17 mouse cellular contexts compared by ENCODE assay signal in the genomic region with DNA sequence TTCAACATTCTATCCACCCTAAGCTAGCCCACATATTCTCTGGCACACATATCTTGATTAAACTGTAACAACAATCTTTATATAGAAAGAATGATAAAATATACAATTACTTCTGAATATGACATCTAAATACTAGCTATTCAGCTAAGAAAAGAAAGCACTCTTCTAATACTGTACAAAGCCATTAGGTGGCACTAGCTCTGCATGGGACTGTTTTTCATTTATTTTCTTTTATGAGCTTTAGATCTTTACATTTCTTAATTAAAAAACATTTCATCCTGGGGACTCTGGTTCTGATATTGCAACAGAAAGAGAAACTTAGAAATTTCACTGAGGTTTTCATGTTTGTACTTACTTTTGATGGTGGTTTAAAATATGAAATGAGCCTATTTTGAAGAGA. TPM values are rescaled to one million over a fixed set of nuclear protein-coding genes. Genes with fewer than 3 reads are reported as not detected.
DNase-seq lines count a peak whose midpoint lies in the region; ATAC-seq and TF ChIP-seq lines count a peak whose summit lies in the region.
"Had no signal": no experiment of that assay in that cellular context is flagged by ENCODE, and none has a peak within 500 bp of the region (broad histone marks: within the 10 kb centered on the region; RNA-seq: fewer than 3 reads in every experiment).

No protein-coding gene starts in this region.

- peak; percentile 22 for DNase-seq in embryo, embryonic 10.5 days (ENCODE audit: low spot score)
- DNase-seq in embryo, embryonic 10 days (ENCODE audit: low spot score) = no peak
- DNase-seq in lung, postnatal 0 days (ENCODE audit: low spot score) = peak; percentile 65
- DNase-seq in lung, postnatal 14 days = no peak
- DNase-seq in retina, postnatal 1 day = peak; percentile 22
- no peak for DNase-seq in cerebellum, postnatal 36 days
- DNase-seq: adrenal gland, postnatal 25 days; cerebellum, adult 11-12 months; gastrocnemius, postnatal 25 days; heart, postnatal 14 days; kidney, adult 18-20 months had no signal

- no peak overlapping the region for H3K9ac ChIP-seq in intestine, postnatal 0 days (ENCODE audit: low read depth, low read length)
- H3K9ac ChIP-seq in intestine, embryonic 16.5 days (ENCODE audit: low read depth, low read length) = no peak overlapping the region
- no peak overlapping the region for H3K9ac ChIP-seq in lung, postnatal 0 days (replicated peaks; ENCODE audit: low read depth)
- H3K9ac ChIP-seq: limb, embryonic 13.5 days; midbrain, embryonic 12.5 days had no signal

- no peak for TF ChIP-seq EP300 in lung, postnatal 0 days (IDR thresholded peaks at IDR 0.05)

- no peak overlapping the region for H3K4me3 ChIP-seq in intestine, postnatal 0 days (ENCODE audit: low read depth, low read length)
- H3K4me3 ChIP-seq in intestine, embryonic 16.5 days (ENCODE audit: low read length) = no peak overlapping the region
- no peak overlapping the region; the same call in 1 of the 2 replicates for H3K4me3 ChIP-seq in lung, postnatal 0 days (ENCODE audit: low read depth, low read length)
- H3K4me3 ChIP-seq: limb, embryonic 13.5 days; midbrain, embryonic 12.5 days had no signal

- no peak overlapping the region for H3K4me2 ChIP-seq in intestine, postnatal 0 days (replicated peaks; ENCODE audit: low read depth)
- no peak overlapping the region for H3K4me2 ChIP-seq in intestine, embryonic 16.5 days (ENCODE audit: low read depth, low read length)
- H3K4me2 ChIP-seq in lung, postnatal 0 days (replicated peaks; ENCODE audit: low read depth, low read length) = peak overlapping the region; percentile 30; the same call in 1 of the 2 replicates
- H3K4me2 ChIP-seq: limb, embryonic 13.5 days; midbrain, embryonic 12.5 days had no signal

- H3K4me1 ChIP-seq in intestine, postnatal 0 days (replicated peaks; ENCODE audit: control insufficient read depth, insufficient read depth, low read length) = no peaks in the 10 kb centered on the region
- H3K4me1 ChIP-seq in intestine, embryonic 16.5 days (ENCODE audit: control insufficient read depth, insufficient read depth, low read length) = no peaks in the 10 kb centered on the region
- no peaks in the 10 kb centered on the region for H3K4me1 ChIP-seq in lung, postnatal 0 days (ENCODE audit: insufficient read depth, low read depth, low read length)
- H3K4me1 ChIP-seq: limb, embryonic 13.5 days; midbrain, embryonic 12.5 days had no signal

- H3K36me3 ChIP-seq in intestine, postnatal 0 days (ENCODE audit: control insufficient read depth, insufficient read depth) = no peaks in the 10 kb centered on the region
- no peaks in the 10 kb centered on the region for H3K36me3 ChIP-seq in intestine, embryonic 16.5 days (ENCODE audit: control insufficient read depth, insufficient read depth, low read length)
- no peaks in the 10 kb centered on the region for H3K36me3 ChIP-seq in lung, postnatal 0 days (ENCODE audit: insufficient read depth, low read length)
- H3K36me3 ChIP-seq: limb, embryonic 13.5 days; midbrain, embryonic 12.5 days had no signal

- peak; percentile 79 for TF ChIP-seq CTCF in intestine, postnatal 0 days (IDR thresholded peaks at IDR 0.05; ENCODE audit: low read depth)
- TF ChIP-seq CTCF in lung, postnatal 0 days (IDR thresholded peaks at IDR 0.05) = peak; percentile 68

- no peak for ATAC-seq in intestine, postnatal 0 days
- no peak for ATAC-seq in intestine, embryonic 16.5 days
- ATAC-seq in lung, postnatal 0 days = no peak

- no peak overlapping the region for H3K27ac ChIP-seq in intestine, postnatal 0 days (ENCODE audit: low read depth, low read length)
- H3K27ac ChIP-seq in intestine, embryonic 16.5 days (ENCODE audit: low read length) = no peak overlapping the region
- no peak overlapping the region for H3K27ac ChIP-seq in lung, postnatal 0 days (ENCODE audit: low read length)
- H3K27ac ChIP-seq: limb, embryonic 13.5 days; midbrain, embryonic 12.5 days had no signal

- H3K27me3 ChIP-seq in intestine, postnatal 0 days (replicated peaks; ENCODE audit: control insufficient read depth, insufficient read depth, low read length) = no peaks in the 10 kb centered on the region
- no peaks in the 10 kb centered on the region for H3K27me3 ChIP-seq in intestine, embryonic 16.5 days (replicated peaks; ENCODE audit: control insufficient read depth, insufficient read depth, low read length)
- H3K27me3 ChIP-seq in lung, postnatal 0 days (replicated peaks; ENCODE audit: insufficient read depth, low read length) = no peaks in the 10 kb centered on the region
- H3K27me3 ChIP-seq: limb, embryonic 13.5 days; midbrain, embryonic 12.5 days had no signal

- H3K9me3 ChIP-seq in intestine, postnatal 0 days (ENCODE audit: control insufficient read depth) = no peaks in the 10 kb centered on the region
- H3K9me3 ChIP-seq in intestine, embryonic 16.5 days (ENCODE audit: control insufficient read depth, low read length) = no peaks in the 10 kb centered on the region
- no peaks in the 10 kb centered on the region for H3K9me3 ChIP-seq in lung, postnatal 0 days (ENCODE audit: low read length)
- H3K9me3 ChIP-seq: limb, embryonic 13.5 days; midbrain, embryonic 12.5 days had no signal

RNA-seq across cellular contexts. Expression of gene Nt5dc1, which starts 13.4 kb away (rescaled TPM):
- 8.2 and 9.0 TPM in 2 replicates for polyA plus RNA-seq in intestine, postnatal 0 days (2015; fragmentation: Nextera tagmentation; extraction: Ambion mirVana)
- polyA plus RNA-seq in intestine, embryonic 16.5 days (2015; fragmentation: Nextera tagmentation; extraction: Ambion mirVana) = 12.5 and 13.4 TPM in 2 replicates
- polyA plus RNA-seq in lung, postnatal 0 days (2015; fragmentation: Nextera tagmentation; extraction: Ambion mirVana) = 11.3 and 12.7 TPM in 2 replicates

RNA-seq across cellular contexts. Expression of gene Col10a1, which starts 42.0 kb away (rescaled TPM):
- 0.13 TPM in 1 of 2 replicates, not detected in the other for polyA plus RNA-seq in intestine, postnatal 0 days (2015; fragmentation: Nextera tagmentation; extraction: Ambion mirVana)
- 0.06 and 0.11 TPM in 2 replicates for polyA plus RNA-seq in intestine, embryonic 16.5 days (2015; fragmentation: Nextera tagmentation; extraction: Ambion mirVana)
- 0.11 and 0.19 TPM in 2 replicates for polyA plus RNA-seq in lung, postnatal 0 days (2015; fragmentation: Nextera tagmentation; extraction: Ambion mirVana)
- polyA plus RNA-seq: small intestine, adult 2 months; testis, adult 2 months had no signal

RNA-seq across cellular contexts. Expression of gene Frk, which starts 51.4 kb away (rescaled TPM):
- polyA plus RNA-seq in intestine, postnatal 0 days (2015; fragmentation: Nextera tagmentation; extraction: Ambion mirVana) = 18.0 and 19.7 TPM in 2 replicates
- 21.9 and 26.1 TPM in 2 replicates for polyA plus RNA-seq in intestine, embryonic 16.5 days (2015; fragmentation: Nextera tagmentation; extraction: Ambion mirVana)
- 4.8 and 5.3 TPM in 2 replicates for polyA plus RNA-seq in lung, postnatal 0 days (2015; fragmentation: Nextera tagmentation; extraction: Ambion mirVana)

Comparison
In these comparisons a context has a peak if more than half of its experiments do, and no peak if none do; other contexts are left out.
1. DNase-seq: peak in embryo, embryonic 10.5 days (single experiment), lung, postnatal 0 days (single experiment) and retina, postnatal 1 day (single experiment); none in embryo, embryonic 10 days (single experiment), lung, postnatal 14 days (single experiment) and cerebellum, postnatal 36 days (0 of 2).